Mouse (Mus musculus): ENCODE data around the gene Kank3. TPM values are rescaled to one million over a fixed set of nuclear protein-coding genes. Genes with fewer than 3 reads are reported as not detected.
A peak's percentile ranks its signal among the peaks of the same experiment; 100 is the strongest.

Kank3 gene
- 40.1 and 42.1 TPM in 2 replicates for polyA plus RNA-seq (2014; fragmentation: Nextera tagmentation; extraction: Ambion mirVana)

DNA sequence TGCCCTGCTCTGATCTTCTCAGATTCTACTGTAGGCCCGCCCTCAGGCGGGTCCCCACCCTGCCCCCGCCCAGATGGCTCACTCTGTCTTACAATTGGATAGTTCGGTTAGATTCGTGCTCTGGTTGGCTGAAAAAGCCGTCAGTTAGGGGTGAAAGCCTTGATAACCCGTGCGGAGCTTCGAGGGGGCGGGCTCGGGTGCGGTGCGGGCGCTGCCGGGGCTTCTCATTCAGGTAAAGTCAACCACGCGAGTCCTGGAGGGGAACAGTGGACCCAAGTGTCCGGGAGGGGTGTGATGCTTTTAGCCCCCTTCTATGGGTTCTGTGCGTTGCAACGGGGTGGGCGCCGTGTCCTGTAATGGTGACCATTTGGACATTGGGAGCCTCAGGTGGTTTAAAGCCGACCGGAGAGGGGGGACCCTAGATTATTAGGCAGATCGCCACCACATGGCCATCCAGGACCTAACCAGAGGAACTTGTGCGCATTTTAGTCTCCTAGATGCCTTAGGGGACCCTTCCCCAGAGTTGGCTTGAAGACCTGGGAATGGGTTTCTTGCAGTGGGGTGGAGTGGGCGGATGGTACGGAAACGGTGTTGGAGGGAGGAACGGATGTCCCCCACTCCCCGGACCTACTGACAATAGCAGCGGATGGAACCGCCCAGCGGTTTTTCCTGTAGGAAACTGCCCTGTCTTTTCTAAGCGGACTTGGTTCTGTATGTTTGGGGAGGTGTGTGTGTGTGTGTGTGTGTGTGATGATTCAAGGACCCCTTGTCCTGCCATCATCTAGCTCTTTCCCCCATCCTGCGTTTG is at the start of gene Kank3:
TSS of gene Kank3 (plus strand) at position 186 of the 808 bp plus-strand sequence.
- H3K27ac ChIP-seq (ENCODE audit: low read depth, low read length): no peak within 1 kb of the TSS
- H3K4me3 ChIP-seq (ENCODE audit: low read depth, low read length): peak within 1 kb of the TSS; percentile 41
- H3K4me2 ChIP-seq (ENCODE audit: low read depth, low read length): peak within 1 kb of the TSS; percentile 66
- H3K27me3 ChIP-seq (ENCODE audit: control insufficient read depth, insufficient read depth, low read length): 0 out of 2 replicates have a peak, but pooled peaks cover 4% of the 10 kb centered on the region
- no peaks in the 10 kb centered on the region for H3K4me1 ChIP-seq (ENCODE audit: control insufficient read depth, insufficient read depth, low read length)
- WGBS: 1% methylated on average over 36 of the region's 36 CpGs
- no peaks in the 10 kb centered on the region for H3K9me3 ChIP-seq (ENCODE audit: control insufficient read depth, low read length)
- H3K36me3 ChIP-seq (ENCODE audit: control insufficient read depth, insufficient read depth, low read length): no peaks in the 10 kb centered on the region
- peak; percentile 98 for ATAC-seq (ENCODE audit: low read depth)
- peak within 1 kb of the TSS; percentile 56 for H3K9ac ChIP-seq (replicated peaks; ENCODE audit: low read depth, low read length)

DNA sequence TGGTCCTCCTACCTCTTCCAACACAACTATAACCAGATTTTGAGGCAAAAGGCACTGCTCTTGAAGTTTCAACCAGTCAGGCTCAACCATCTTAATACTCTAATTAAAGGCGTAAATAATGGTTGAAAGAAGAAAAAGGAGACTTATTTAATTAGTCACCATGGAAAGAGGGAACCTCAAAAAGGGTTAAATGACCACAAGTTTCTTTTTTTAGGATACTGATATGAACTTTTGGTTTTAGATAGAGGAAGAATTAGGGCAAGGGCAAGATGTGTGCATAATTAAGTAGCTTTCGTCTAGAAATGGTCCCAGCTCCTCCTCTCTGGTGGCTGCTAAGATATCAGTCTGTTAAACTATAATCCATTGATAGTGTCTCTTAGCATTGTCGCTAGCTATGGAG is 43.9 kb upstream of the Kank3 start:
- 83% methylated on average over 3 of the region's 3 CpGs for WGBS
- H3K27me3 ChIP-seq (ENCODE audit: control insufficient read depth, insufficient read depth, low read length): no peaks in the 10 kb centered on the region
- no peak overlapping the region for H3K9ac ChIP-seq (replicated peaks; ENCODE audit: low read depth, low read length)
- no peaks in the 10 kb centered on the region for H3K4me1 ChIP-seq (ENCODE audit: control insufficient read depth, insufficient read depth, low read length)
- no peak for ATAC-seq (ENCODE audit: low read depth)
- no peak overlapping the region for H3K4me2 ChIP-seq (ENCODE audit: low read depth, low read length)
- H3K27ac ChIP-seq (ENCODE audit: low read depth, low read length): no peak overlapping the region
- no peaks in the 10 kb centered on the region for H3K9me3 ChIP-seq (ENCODE audit: control insufficient read depth, low read length)
- no peak overlapping the region for H3K4me3 ChIP-seq (ENCODE audit: low read depth, low read length)
- no peaks in the 10 kb centered on the region for H3K36me3 ChIP-seq (ENCODE audit: control insufficient read depth, insufficient read depth, low read length)

DNA sequence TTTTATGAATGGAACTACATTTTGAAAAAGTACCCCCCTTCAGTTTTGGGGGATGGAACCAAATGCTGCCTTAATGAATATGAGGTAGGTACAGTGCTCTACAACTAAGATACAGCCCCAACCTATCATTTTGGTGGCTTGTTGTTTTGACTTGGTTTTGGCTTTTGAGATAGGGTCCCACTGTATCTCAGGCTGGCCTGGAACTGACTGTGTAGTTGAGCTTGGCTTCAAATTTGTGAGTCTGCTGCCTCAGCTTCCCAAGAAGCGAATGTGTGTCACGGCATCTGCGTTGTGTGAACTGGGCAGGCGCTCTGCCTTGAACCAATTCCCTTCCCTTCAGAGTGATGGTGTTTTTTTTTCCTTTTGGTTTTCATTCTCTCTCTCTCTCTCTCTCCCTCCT is 38.7 kb upstream of the Kank3 start:
- Histone ChIP-seq H3K4me3 (ENCODE audit: low read depth, low read length) (no peak overlapping the region), H3K36me3 (ENCODE audit: control insufficient read depth, insufficient read depth, low read length) (no peaks in the 10 kb centered on the region), H3K9me3 (ENCODE audit: control insufficient read depth, low read length) (no peaks in the 10 kb centered on the region), H3K9ac (replicated peaks; ENCODE audit: low read depth, low read length) (no peak overlapping the region), H3K27ac (ENCODE audit: low read depth, low read length) (no peak overlapping the region), H3K4me2 (ENCODE audit: low read depth, low read length) (no peak overlapping the region), H3K27me3 (ENCODE audit: control insufficient read depth, insufficient read depth, low read length) (no peaks in the 10 kb centered on the region), H3K4me1 (ENCODE audit: control insufficient read depth, insufficient read depth, low read length) (no peaks in the 10 kb centered on the region)
- ATAC-seq (ENCODE audit: low read depth): no peak
- WGBS: 91% methylated on average over 4 of the region's 4 CpGs

DNA sequence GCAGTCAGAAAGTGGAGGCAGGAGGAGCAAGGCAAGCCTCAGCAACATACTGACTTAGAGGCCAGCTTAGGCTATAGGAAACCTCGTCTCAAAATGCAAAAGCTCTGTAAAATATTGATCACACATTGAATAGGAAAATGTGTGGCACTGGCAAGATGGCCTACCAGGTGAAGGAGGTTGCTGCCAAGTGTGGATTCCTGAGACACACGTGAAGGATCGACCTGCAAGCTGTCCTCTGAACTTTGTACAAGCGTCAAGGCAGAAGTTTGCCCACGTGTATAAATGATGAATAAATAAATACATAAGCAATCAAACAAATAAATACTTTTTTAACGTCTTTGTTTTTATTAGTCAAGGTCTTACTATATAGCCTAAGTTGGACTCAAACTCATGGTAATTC is 36.9 kb upstream of the Kank3 start:
- Histone ChIP-seq H3K4me2 (ENCODE audit: low read depth, low read length) (no peak overlapping the region), H3K27ac (ENCODE audit: low read depth, low read length) (no peak overlapping the region), H3K4me3 (ENCODE audit: low read depth, low read length) (no peak overlapping the region), H3K36me3 (ENCODE audit: control insufficient read depth, insufficient read depth, low read length) (no peaks in the 10 kb centered on the region), H3K9ac (replicated peaks; ENCODE audit: low read depth, low read length) (no peak overlapping the region), H3K4me1 (ENCODE audit: control insufficient read depth, insufficient read depth, low read length) (no peaks in the 10 kb centered on the region), H3K27me3 (ENCODE audit: control insufficient read depth, insufficient read depth, low read length) (no peaks in the 10 kb centered on the region), H3K9me3 (ENCODE audit: control insufficient read depth, low read length) (no peaks in the 10 kb centered on the region)
- ATAC-seq (ENCODE audit: low read depth): no peak
- WGBS: 82% methylated on average over 6 of the region's 6 CpGs

DNA sequence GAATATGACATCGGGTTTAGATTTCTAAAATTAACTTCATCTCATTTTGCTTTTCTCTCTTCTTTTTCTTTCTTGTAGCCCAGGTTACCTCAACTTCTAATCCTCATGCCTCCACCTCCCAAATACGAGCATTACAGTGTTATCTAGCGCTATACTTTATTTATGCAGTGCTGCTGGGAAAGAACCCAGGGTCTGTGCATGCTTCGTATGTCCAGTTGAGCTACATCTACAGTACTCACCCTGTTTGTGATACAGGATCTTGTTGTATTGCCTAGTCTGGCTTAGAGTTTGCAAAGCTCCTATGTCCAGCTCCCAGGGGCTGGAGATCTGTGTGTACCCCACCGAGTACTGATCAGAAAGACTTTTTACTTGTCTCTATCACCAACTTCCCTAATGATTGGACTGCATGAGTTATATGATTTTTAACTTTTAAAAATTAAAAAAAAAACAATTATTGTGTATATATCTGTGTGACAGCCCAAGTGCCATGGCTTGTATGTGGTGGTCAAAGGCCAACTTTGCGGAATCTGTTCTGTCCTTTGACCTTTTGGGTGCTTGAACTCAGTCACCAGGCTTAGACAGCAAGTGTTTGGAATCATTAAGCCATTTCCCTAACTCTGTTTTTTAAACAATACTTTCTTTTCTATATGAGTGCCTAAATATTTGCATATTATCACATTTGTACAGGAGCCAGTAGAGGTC is 36.3 kb upstream of the Kank3 start:
- H3K9me3 ChIP-seq (ENCODE audit: control insufficient read depth, low read length): no peaks in the 10 kb centered on the region
- WGBS: 95% methylated on average over 6 of the region's 6 CpGs
- H3K27ac ChIP-seq (ENCODE audit: low read depth, low read length): no peak overlapping the region
- no peak overlapping the region for H3K9ac ChIP-seq (replicated peaks; ENCODE audit: low read depth, low read length)
- no peaks in the 10 kb centered on the region for H3K4me1 ChIP-seq (ENCODE audit: control insufficient read depth, insufficient read depth, low read length)
- H3K36me3 ChIP-seq (ENCODE audit: control insufficient read depth, insufficient read depth, low read length): no peaks in the 10 kb centered on the region
- H3K4me2 ChIP-seq (ENCODE audit: low read depth, low read length): no peak overlapping the region
- no peak overlapping the region for H3K4me3 ChIP-seq (ENCODE audit: low read depth, low read length)
- no peaks in the 10 kb centered on the region for H3K27me3 ChIP-seq (ENCODE audit: control insufficient read depth, insufficient read depth, low read length)
- no peak for ATAC-seq (ENCODE audit: low read depth)

DNA sequence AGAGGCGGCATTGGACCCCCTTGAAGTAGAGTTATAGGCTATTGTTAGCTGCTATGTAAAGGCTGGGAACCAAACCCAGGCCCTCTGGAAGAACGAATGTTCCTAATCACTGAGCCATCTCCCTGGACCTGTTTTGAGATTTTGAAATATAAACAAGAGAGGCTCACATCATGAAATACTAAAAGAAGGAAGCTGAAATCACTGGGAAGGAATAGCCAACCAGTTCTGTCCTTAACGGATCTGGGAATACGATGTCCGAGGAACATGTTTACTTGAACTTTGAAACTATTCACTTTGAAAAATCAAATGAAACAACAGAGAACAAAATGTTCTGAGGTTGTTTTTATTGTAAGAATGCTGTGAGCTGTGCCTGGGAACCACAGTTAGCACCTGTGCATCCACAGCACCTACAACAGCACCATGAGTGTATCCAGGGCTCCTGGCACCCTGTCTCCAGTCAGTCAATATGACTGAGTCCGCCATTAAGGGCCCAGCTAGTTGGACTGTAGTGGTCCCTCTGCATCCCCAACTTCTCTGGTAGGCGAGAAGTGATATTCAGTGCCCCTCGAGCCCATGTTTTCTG is 35.7 kb upstream of the Kank3 start:
- H3K4me1 ChIP-seq (ENCODE audit: control insufficient read depth, insufficient read depth, low read length): no peaks in the 10 kb centered on the region
- H3K4me3 ChIP-seq (ENCODE audit: low read depth, low read length): no peak overlapping the region
- no peaks in the 10 kb centered on the region for H3K36me3 ChIP-seq (ENCODE audit: control insufficient read depth, insufficient read depth, low read length)
- H3K9me3 ChIP-seq (ENCODE audit: control insufficient read depth, low read length): no peaks in the 10 kb centered on the region
- H3K27ac ChIP-seq (ENCODE audit: low read depth, low read length): no peak overlapping the region
- H3K9ac ChIP-seq (replicated peaks; ENCODE audit: low read depth, low read length): no peak overlapping the region
- no peaks in the 10 kb centered on the region for H3K27me3 ChIP-seq (ENCODE audit: control insufficient read depth, insufficient read depth, low read length)
- ATAC-seq (ENCODE audit: low read depth): no peak
- no peak overlapping the region for H3K4me2 ChIP-seq (ENCODE audit: low read depth, low read length)
- WGBS: 96% methylated on average over 8 of the region's 8 CpGs

DNA sequence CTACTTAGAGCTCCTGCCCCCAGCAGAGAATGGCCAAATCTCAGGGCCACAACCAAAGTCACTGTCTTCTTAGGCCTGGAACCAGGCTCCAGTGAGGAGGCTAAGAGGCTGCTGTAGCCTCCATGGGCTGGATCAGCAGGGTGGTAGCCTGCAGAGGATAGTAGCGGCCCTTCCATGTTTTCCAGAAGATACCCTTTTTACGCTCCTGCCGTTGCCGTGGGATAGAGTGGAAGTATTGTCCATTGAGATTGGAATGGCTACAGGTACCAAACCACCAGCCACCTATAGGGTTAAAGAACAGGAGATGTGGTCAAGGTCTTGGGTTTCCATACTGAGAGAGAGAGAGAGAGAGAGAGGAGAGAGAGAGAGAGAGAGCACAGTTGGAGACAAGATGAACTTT is 35.0 kb upstream of the Kank3 start:
- WGBS: 96% methylated on average over 4 of the region's 4 CpGs
- Histone ChIP-seq H3K27me3 (ENCODE audit: control insufficient read depth, insufficient read depth, low read length) (no peaks in the 10 kb centered on the region), H3K27ac (ENCODE audit: low read depth, low read length) (no peak overlapping the region), H3K9ac (replicated peaks; ENCODE audit: low read depth, low read length) (no peak overlapping the region), H3K4me2 (ENCODE audit: low read depth, low read length) (no peak overlapping the region), H3K4me1 (ENCODE audit: control insufficient read depth, insufficient read depth, low read length) (no peaks in the 10 kb centered on the region), H3K4me3 (ENCODE audit: low read depth, low read length) (no peak overlapping the region), H3K36me3 (ENCODE audit: control insufficient read depth, insufficient read depth, low read length) (no peaks in the 10 kb centered on the region), H3K9me3 (ENCODE audit: control insufficient read depth, low read length) (no peaks in the 10 kb centered on the region)
- no peak for ATAC-seq (ENCODE audit: low read depth)

DNA sequence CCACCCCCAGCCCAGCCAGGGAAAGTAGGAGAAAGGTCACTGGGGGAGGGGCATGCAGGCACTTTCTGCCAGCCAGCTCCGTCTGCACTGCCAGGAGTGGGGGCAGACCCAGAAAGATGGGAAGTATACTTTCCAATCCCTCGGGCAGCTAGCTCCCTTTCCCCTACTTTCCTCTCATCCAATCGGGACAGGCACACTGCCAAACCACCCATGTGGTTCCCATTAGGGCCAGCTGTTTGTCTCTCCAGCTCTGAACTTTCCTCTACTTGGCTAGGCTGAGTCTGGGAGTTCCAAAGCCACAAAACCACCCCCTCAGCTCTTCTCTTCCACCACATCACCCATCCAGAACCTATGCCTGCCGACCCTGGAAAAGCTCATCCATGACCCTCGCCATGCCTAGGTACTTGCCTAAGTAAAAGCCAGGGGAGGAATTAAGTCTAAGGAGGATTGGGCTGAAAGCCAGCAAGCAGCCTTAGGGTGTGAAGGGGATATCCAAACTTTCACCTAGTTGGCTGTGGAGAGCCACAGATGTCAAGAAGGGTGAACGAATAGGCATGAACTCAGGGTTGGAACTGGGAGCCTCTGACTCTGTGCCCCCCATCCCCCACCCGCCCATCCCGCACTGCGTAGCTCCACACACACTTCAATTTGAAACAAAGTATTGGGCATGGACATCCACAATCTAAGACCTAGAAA is 30.9 kb upstream of the Kank3 start:
- peak overlapping the region; percentile 32; the same call in 1 of the 2 replicates for H3K4me2 ChIP-seq (ENCODE audit: low read depth, low read length)
- 54% methylated on average over 9 of the region's 9 CpGs for WGBS
- no peaks in the 10 kb centered on the region for H3K4me1 ChIP-seq (ENCODE audit: control insufficient read depth, insufficient read depth, low read length)
- no peaks in the 10 kb centered on the region for H3K36me3 ChIP-seq (ENCODE audit: control insufficient read depth, insufficient read depth, low read length)
- ATAC-seq (ENCODE audit: low read depth): peak; percentile 80; the same call in 1 of the 2 replicates
- H3K27me3 ChIP-seq (ENCODE audit: control insufficient read depth, insufficient read depth, low read length): no peaks in the 10 kb centered on the region
- no peak overlapping the region for H3K9ac ChIP-seq (replicated peaks; ENCODE audit: low read depth, low read length)
- peak overlapping the region; percentile 62; the same call in 1 of the 2 replicates for H3K27ac ChIP-seq (ENCODE audit: low read depth, low read length)
- no peak overlapping the region; the same call in 1 of the 2 replicates for H3K4me3 ChIP-seq (ENCODE audit: low read depth, low read length)
- no peaks in the 10 kb centered on the region for H3K9me3 ChIP-seq (ENCODE audit: control insufficient read depth, low read length)
